Mouse (Mus musculus): Measurements from ENCODE around the gene Nr2e1. TPM values are rescaled to one million over a fixed set of nuclear protein-coding genes. Genes with fewer than 3 reads are reported as not detected.

Gene Nr2e1
- polyA plus RNA-seq, 2 experiments: not detected

GRCm38 (mm10) chr10:42625907-42626306, 42.5 kb upstream of the Nr2e1 start:
- no peaks in the 10 kb centered on the region for H3K9me3 ChIP-seq (ENCODE audit: control insufficient read depth, low read length)

GRCm38 (mm10) chr10:42618291-42618690, 34.9 kb upstream of the Nr2e1 start:
- Histone ChIP-seq H3K36me3 (replicated peaks; ENCODE audit: control insufficient read depth, insufficient read depth, low read depth) (no peaks in the 10 kb centered on the region), H3K27ac (no peak overlapping the region), H3K4me1 (replicated peaks; ENCODE audit: control insufficient read depth in 2 of 2, insufficient read depth in 2 of 2, low read length in 1 of 2) (no peaks in the 10 kb centered on the region), H3K9ac (replicated peaks) (no peak overlapping the region), H3K9me3 (ENCODE audit: control insufficient read depth, low read length) (no peaks in the 10 kb centered on the region), H3K27me3 (ENCODE audit: control insufficient read depth, insufficient read depth, low read length) (peaks cover 56% of the 10 kb centered on the region), H3K4me2 (ENCODE audit: low read depth) (no peak overlapping the region), H3K4me3 (ENCODE audit: insufficient read depth in 1 of 2, low read depth in 2 of 2, low read length in 2 of 2) (no peak overlapping the region)
- TF ChIP-seq EP300 (IDR thresholded peaks at IDR 0.05; ENCODE audit: low read depth): no peak
- no peak for TF ChIP-seq CTCF (IDR thresholded peaks at IDR 0.05; ENCODE audit: low read depth)
- 29% methylated on average over 2 of the region's 2 CpGs for WGBS (ENCODE audit: insufficient replicate concordance)
- ATAC-seq (ENCODE audit: insufficient read depth) (no peak), DNase-seq (ENCODE audit: low read depth in 3 of 3, low spot score in 3 of 3) (no peak)

More at GRCm38 (mm10) chr10:42625907-42626306, 42.5 kb upstream of the Nr2e1 start:
- peaks cover 14 to 22% of the 10 kb centered on the region in 2 experiments for H3K4me1 ChIP-seq (replicated peaks; ENCODE audit: control insufficient read depth in 2 of 2, insufficient read depth in 2 of 2, low read length in 1 of 2)
- no peak overlapping the region for H3K9ac ChIP-seq (replicated peaks)
- DNase-seq (ENCODE audit: low read depth in 3 of 3, low spot score in 3 of 3) (peak; percentile 26 to 62 (median 37)), ATAC-seq (ENCODE audit: insufficient read depth) (peak; percentile 98)
- no peaks in the 10 kb centered on the region for H3K36me3 ChIP-seq (replicated peaks; ENCODE audit: control insufficient read depth, insufficient read depth, low read depth)
- H3K27me3 ChIP-seq (ENCODE audit: control insufficient read depth, insufficient read depth, low read length): peaks cover 38% of the 10 kb centered on the region
- TF ChIP-seq CTCF (IDR thresholded peaks at IDR 0.05; ENCODE audit: low read depth) (no peak), EP300 (IDR thresholded peaks at IDR 0.05; ENCODE audit: low read depth) (peak; percentile 64)
- peak overlapping the region; percentile 21; the same call in 1 of the 2 replicates for H3K4me2 ChIP-seq (ENCODE audit: low read depth)
- H3K4me3 ChIP-seq (ENCODE audit: insufficient read depth in 1 of 2, low read depth in 2 of 2, low read length in 2 of 2): no peak overlapping the region
- whole genome bisulfite sequencing (ENCODE audit: insufficient replicate concordance): 32% methylated on average over 2 of the region's 2 CpGs
- H3K27ac ChIP-seq: no peak overlapping the region; the same call in 1 of the 2 replicates

DNA sequence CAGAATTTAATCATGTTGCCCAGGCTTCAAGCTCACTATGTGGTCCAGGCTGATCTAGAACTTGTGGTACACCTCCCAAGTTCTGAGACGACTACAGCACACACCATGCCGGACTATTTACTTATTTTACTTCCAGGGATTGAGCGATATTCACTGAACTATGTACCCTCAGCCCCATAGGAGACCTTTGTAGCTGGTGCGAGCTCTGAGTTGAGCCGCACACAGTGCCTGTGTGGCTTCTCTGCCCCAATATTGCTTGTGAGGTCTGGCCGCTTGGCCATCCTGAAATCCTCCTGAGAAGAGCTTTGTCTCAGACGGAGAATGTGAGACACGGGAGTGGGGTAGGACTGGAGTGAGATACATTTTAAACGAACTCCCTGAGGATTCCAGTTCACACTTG, 31.3 kb upstream of the Nr2e1 start:
- no peak overlapping the region for H3K4me3 ChIP-seq (ENCODE audit: insufficient read depth in 1 of 2, low read depth in 2 of 2, low read length in 2 of 2)
- peaks cover 78% of the 10 kb centered on the region for H3K27me3 ChIP-seq (ENCODE audit: control insufficient read depth, insufficient read depth, low read length)
- WGBS (ENCODE audit: insufficient replicate concordance): 8% methylated on average over 9 of the region's 9 CpGs
- DNase-seq (ENCODE audit: low read depth in 3 of 3, low spot score in 3 of 3): no peak
- ATAC-seq (ENCODE audit: insufficient read depth): no peak
- H3K9me3 ChIP-seq (ENCODE audit: control insufficient read depth, low read length): no peaks in the 10 kb centered on the region
- no peak overlapping the region for H3K4me2 ChIP-seq (ENCODE audit: low read depth)
- TF ChIP-seq CTCF (IDR thresholded peaks at IDR 0.05; ENCODE audit: low read depth) (no peak), EP300 (IDR thresholded peaks at IDR 0.05; ENCODE audit: low read depth) (no peak)
- no peaks in the 10 kb centered on the region for H3K36me3 ChIP-seq (replicated peaks; ENCODE audit: control insufficient read depth, insufficient read depth, low read depth)
- H3K4me1 ChIP-seq (replicated peaks; ENCODE audit: control insufficient read depth in 2 of 2, insufficient read depth in 2 of 2, low read length in 1 of 2): no peaks in the 10 kb centered on the region
- no peak overlapping the region for H3K27ac ChIP-seq
- H3K9ac ChIP-seq (replicated peaks): no peak overlapping the region

- DNase-seq (ENCODE audit: low read depth in 3 of 3, low spot score in 3 of 3) (no peak), ATAC-seq (ENCODE audit: insufficient read depth) (no peak)
- no peak for TF ChIP-seq EP300 (IDR thresholded peaks at IDR 0.05; ENCODE audit: low read depth)
- no peak for TF ChIP-seq CTCF (IDR thresholded peaks at IDR 0.05; ENCODE audit: low read depth)
Measured at GRCm38 (mm10) chr10:42613639-42614381, 30.4 kb upstream of the Nr2e1 start.

DNA sequence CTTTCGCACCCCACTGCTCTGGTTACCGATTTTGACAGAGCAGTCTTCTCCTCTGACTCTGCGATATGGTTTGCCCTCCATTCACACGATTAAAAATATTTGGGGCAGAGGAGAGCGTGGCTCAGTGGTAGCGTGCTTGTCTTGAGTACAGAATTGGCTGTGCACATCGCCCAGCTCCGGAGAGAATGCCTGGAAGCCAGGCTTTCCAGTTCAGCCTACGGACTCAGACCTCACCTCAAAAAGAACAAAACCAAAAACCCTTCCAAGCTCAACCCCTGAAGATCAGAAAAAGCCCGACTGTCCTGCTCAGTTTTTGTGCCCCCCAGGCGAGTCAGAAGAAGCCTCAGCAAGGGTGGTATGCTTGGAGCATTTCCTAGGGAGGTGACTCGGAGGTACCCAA, 29.6 kb upstream of the Nr2e1 start:
- H3K27me3 ChIP-seq (ENCODE audit: control insufficient read depth, insufficient read depth, low read length): peaks cover 71% of the 10 kb centered on the region
- WGBS (ENCODE audit: insufficient replicate concordance): 7% methylated on average over 12 of the region's 12 CpGs
- no peak overlapping the region for H3K4me3 ChIP-seq (ENCODE audit: insufficient read depth in 1 of 2, low read depth in 2 of 2, low read length in 2 of 2)
- TF ChIP-seq EP300 (IDR thresholded peaks at IDR 0.05; ENCODE audit: low read depth) (no peak), CTCF (IDR thresholded peaks at IDR 0.05; ENCODE audit: low read depth) (no peak)
- H3K9ac ChIP-seq (replicated peaks): no peak overlapping the region
- H3K4me2 ChIP-seq (ENCODE audit: low read depth): no peak overlapping the region
- H3K4me1 ChIP-seq (replicated peaks; ENCODE audit: control insufficient read depth in 2 of 2, insufficient read depth in 2 of 2, low read length in 1 of 2): no peaks in the 10 kb centered on the region
- ATAC-seq (ENCODE audit: insufficient read depth) (no peak), DNase-seq (ENCODE audit: low read depth in 3 of 3, low spot score in 3 of 3) (no peak)
- no peaks in the 10 kb centered on the region for H3K9me3 ChIP-seq (ENCODE audit: control insufficient read depth, low read length)
- no peaks in the 10 kb centered on the region for H3K36me3 ChIP-seq (replicated peaks; ENCODE audit: control insufficient read depth, insufficient read depth, low read depth)
- H3K27ac ChIP-seq: no peak overlapping the region

More at GRCm38 (mm10) chr10:42613639-42614381, 30.4 kb upstream of the Nr2e1 start:
- Histone ChIP-seq H3K4me2 (ENCODE audit: low read depth) (no peak overlapping the region; the same call in 1 of the 2 replicates), H3K27me3 (ENCODE audit: control insufficient read depth, insufficient read depth, low read length) (peaks cover 76% of the 10 kb centered on the region), H3K9ac (replicated peaks) (no peak overlapping the region), H3K9me3 (ENCODE audit: control insufficient read depth, low read length) (no peaks in the 10 kb centered on the region), H3K4me1 (replicated peaks; ENCODE audit: control insufficient read depth in 2 of 2, insufficient read depth in 2 of 2, low read length in 1 of 2) (no peaks in the 10 kb centered on the region), H3K36me3 (replicated peaks; ENCODE audit: control insufficient read depth, insufficient read depth, low read depth) (no peaks in the 10 kb centered on the region), H3K4me3 (ENCODE audit: insufficient read depth in 1 of 2, low read depth in 2 of 2, low read length in 2 of 2) (peak overlapping the region in 1 of 2 experiments; percentile 9; a peak in 1 of 4 replicates), H3K27ac (no peak overlapping the region)
- WGBS (ENCODE audit: insufficient replicate concordance): 3% methylated on average over 33 of the region's 40 CpGs

Data from liver, embryonic 14.5 days (tissue).